Mouse (Mus musculus) small intestine, adult 2 months (tissue): ENCODE results near the gene Chchd5.

ENCODE experiments used
- CTCF ChIP-seq: fragments of 200-500 bp; IDR thresholded peaks from 2 replicates; pipeline ENCODE4 v1.5.1; 2012; ENCODE audit warnings: low read depth, mild to moderate bottlenecking, control low read depth, inconsistent platforms, low read length, moderate library complexity, mixed read lengths; ENCODE audit not compliant: insufficient replicate concordance, insufficient read length; ENCODE audit errors: extremely low read depth
- POLR2A ChIP-seq: fragments of 200-500 bp; IDR thresholded peaks from 2 replicates; pipeline ENCODE4 v1.6.1; 2012; ENCODE audit warnings: low read depth, mild to moderate bottlenecking, control low read depth, inconsistent platforms, low read length, moderate library complexity

- TF ChIP-seq POLR2A (no peak), CTCF (no peak)
These were observed 28.7 kb upstream of the Chchd5 start, which contains the start of gene Polr1b for GRCm38 (mm10) chr2:129100784-129101310.
